Mouse (Mus musculus) kidney, embryonic 16.5 days (tissue): Measurements from ENCODE around the gene Slc7a6. TPM values are rescaled to one million over a fixed set of nuclear protein-coding genes. Genes with fewer than 3 reads are reported as not detected.

Experiments
- ATAC-seq: fragments of 200-750 bp; cut with Nextera tagmentation; 2 replicates; pipeline ENCODE4 v1.8.0; 2017; ENCODE audit warnings: moderate TSS enrichment; ENCODE audit not compliant: low FRiP score, low TSS enrichment
- H3K27ac ChIP-seq: fragments of 300-500 bp; sonication (generic); 2 replicates; pipeline ENCODE4 v1.5.1; 2014; ENCODE audit warnings: low read length
- H3K27me3 ChIP-seq: fragments of 300-500 bp; sonication (generic); 2 replicates; pipeline ENCODE4 v1.6.1; 2014; ENCODE audit warnings: low read length, control low read depth, mixed read lengths; ENCODE audit not compliant: insufficient read depth
- H3K36me3 ChIP-seq: fragments of 300-500 bp; sonication (generic); 2 replicates; pipeline ENCODE4 v1.6.1; 2014; ENCODE audit warnings: low read length, control low read depth, mixed read lengths; ENCODE audit not compliant: insufficient read depth
- H3K4me1 ChIP-seq: fragments of 300-500 bp; sonication (generic); 2 replicates; pipeline ENCODE4 v1.6.1; 2014; ENCODE audit warnings: low read length, control low read depth, mixed read lengths; ENCODE audit not compliant: insufficient read depth
- H3K4me2 ChIP-seq: fragments of 300-500 bp; sonication (generic); replicated peaks from 2 replicates; pipeline ENCODE4 v1.6.1; 2014; ENCODE audit warnings: low read depth, low read length
- H3K4me3 ChIP-seq: fragments of 300-500 bp; sonication (generic); 2 replicates; pipeline ENCODE4 v1.5.1; 2014; ENCODE audit warnings: mild to moderate bottlenecking, low read length
- H3K9ac ChIP-seq: fragments of 300-500 bp; sonication (generic); replicated peaks from 2 replicates; pipeline ENCODE4 v1.6.1; 2014; ENCODE audit warnings: low read length
- H3K9me3 ChIP-seq: fragments of 300-500 bp; sonication (generic); 2 replicates; pipeline ENCODE4 v1.6.1; 2016; ENCODE audit warnings: low read length, control low read depth
- WGBS: fragments of 180-500 bp; shearing (Covaris S2); extraction: QIAGEN DNeasy Blood & Tissue Kit; methylation state at CpG from one replicate; pipeline ENCODE4 v1.1.7; 2014; 5-methylcytosine and 5-hydroxymethylcytosine counted together
- polyA plus RNA-seq: library from polyadenylated mRNA; unstranded; fragments of >200 nt; fragmentation: Nextera tagmentation; extraction: Ambion mirVana; gene quantifications from 2 replicates; pipeline ENCODE4 v1.2.1, GENCODE M21; 2015

The Slc7a6 gene
- polyA plus RNA-seq, 1 experiment from 2014 or later = 49.9 TPM

DNA sequence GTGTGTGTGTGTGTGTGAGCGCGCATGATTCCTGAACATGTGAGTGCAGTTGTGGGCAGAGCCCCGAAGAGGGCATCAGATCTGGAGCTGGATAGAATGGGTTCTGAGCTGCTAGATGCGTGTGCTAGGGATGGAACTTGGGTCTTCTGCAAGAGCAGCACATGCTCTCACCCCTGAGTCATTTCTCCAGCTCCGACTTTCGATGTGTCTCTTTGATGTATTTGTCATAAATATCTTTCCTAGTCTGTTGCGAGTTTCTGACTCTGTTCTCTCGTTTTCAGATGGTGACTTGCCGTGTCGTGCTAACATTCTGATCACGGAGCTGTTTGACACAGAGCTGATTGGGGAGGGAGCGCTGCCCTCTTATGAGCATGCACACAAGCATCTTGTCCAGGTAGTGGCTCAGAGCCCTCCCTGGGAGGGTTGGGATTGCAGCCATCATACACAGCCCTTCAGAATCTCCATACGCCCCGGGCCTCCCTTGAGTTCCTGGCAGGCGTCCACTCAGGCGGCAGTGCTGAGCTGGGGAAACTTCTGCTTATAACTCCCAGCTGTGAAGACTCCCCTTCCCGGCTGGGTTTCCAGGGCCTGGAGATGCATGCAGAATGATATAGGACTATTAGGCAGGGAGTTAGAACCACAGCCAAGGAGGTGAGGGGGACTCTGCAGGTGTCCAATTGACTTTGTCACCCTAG, 66.1 kb downstream of the Slc7a6 start:
- Histone ChIP-seq H3K9ac (no peak overlapping the region), H3K4me2 (no peak overlapping the region), H3K4me1 (no peaks in the 10 kb centered on the region), H3K4me3 (no peak overlapping the region), H3K36me3 (peaks cover 30% of the 10 kb centered on the region), H3K27me3 (no peaks in the 10 kb centered on the region), H3K9me3 (no peaks in the 10 kb centered on the region), H3K27ac (no peak overlapping the region)
- 85% methylated on average over 17 of the region's 17 CpGs for WGBS
- ATAC-seq = no peak

DNA sequence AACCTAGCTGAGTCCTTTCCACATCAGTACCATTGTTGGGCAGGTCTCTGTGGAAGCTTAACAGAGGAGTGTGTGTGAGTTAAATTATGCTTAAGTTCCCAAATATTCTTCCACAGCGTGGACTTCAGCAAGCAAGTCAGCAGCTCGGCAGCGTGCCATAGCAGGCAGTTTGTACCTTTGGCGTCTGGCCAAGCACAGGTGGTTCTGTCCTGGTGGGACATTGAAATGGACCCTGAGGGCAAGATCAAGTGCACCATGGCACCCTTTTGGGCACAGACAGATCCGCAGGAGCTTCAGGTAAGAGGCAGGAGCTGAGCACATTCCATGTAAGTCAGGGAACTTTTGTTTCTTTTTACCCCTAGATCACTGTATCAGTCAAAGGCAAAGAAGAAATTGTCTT, 68.4 kb downstream of the Slc7a6 start:
- Histone ChIP-seq H3K36me3 (peaks cover 36% of the 10 kb centered on the region), H3K27me3 (no peaks in the 10 kb centered on the region), H3K4me2 (no peak overlapping the region), H3K4me3 (no peak overlapping the region), H3K4me1 (no peaks in the 10 kb centered on the region), H3K9ac (no peak overlapping the region), H3K27ac (no peak overlapping the region), H3K9me3 (no peaks in the 10 kb centered on the region)
- no peak for ATAC-seq
- 86% methylated on average over 5 of the region's 5 CpGs for WGBS

Other genes with a start within 250 kb of the Slc7a6 start
- gene Ctrl, start 235.0 kb upstream of the Slc7a6 start, polyA plus RNA-seq = 0.82 and 1.8 TPM in 2 replicates
- gene Psmb10, start 230.4 kb upstream of the Slc7a6 start, polyA plus RNA-seq = 33.3 and 46.5 TPM in 2 replicates
- gene Lcat, start 225.5 kb upstream of the Slc7a6 start, polyA plus RNA-seq = 1.3 and 1.8 TPM in 2 replicates
- 36.1 and 36.2 TPM in 2 replicates for gene Slc12a4, start 202.8 kb upstream of the Slc7a6 start, polyA plus RNA-seq
- gene Dpep3, start 189.4 kb upstream of the Slc7a6 start, polyA plus RNA-seq = not detected in 2 replicates
- gene Dus2, start 177.5 kb upstream of the Slc7a6 start, polyA plus RNA-seq = 19.7 and 24.6 TPM in 2 replicates
- not detected in 2 replicates for gene Dpep2nb, start 162.9 kb upstream of the Slc7a6 start, polyA plus RNA-seq
- 19.8 and 21.2 TPM in 2 replicates for gene Ddx28, start 157.0 kb upstream of the Slc7a6 start, polyA plus RNA-seq
- 5.7 and 6.7 TPM in 2 replicates for gene Nfatc3, start 110.0 kb upstream of the Slc7a6 start, polyA plus RNA-seq
- gene Esrp2, start 31.9 kb upstream of the Slc7a6 start, polyA plus RNA-seq = 24.3 and 28.5 TPM in 2 replicates
- 14.9 and 15.6 TPM in 2 replicates for gene Pla2g15, start 18.5 kb upstream of the Slc7a6 start, polyA plus RNA-seq
- 32.2 and 32.4 TPM in 2 replicates for gene Slc7a6os, start 42.1 kb downstream of the Slc7a6 start, polyA plus RNA-seq
- gene Prmt7, start 42.1 kb downstream of the Slc7a6 start, polyA plus RNA-seq = 54.8 and 55.3 TPM in 2 replicates
- 0.82 and 1.0 TPM in 2 replicates for gene Smpd3, start 169.1 kb downstream of the Slc7a6 start, polyA plus RNA-seq
- gene Zfp90, start 246.5 kb downstream of the Slc7a6 start, polyA plus RNA-seq = 19.3 and 19.8 TPM in 2 replicates